9 mouse cellular contexts compared by ENCODE assay signal in genomic region chr6:121300504-121300903, GRCm38 (mm10). TPM values are rescaled to one million over a fixed set of nuclear protein-coding genes. Genes with fewer than 3 reads are reported as not detected.
DNase-seq lines count a peak whose midpoint lies in the region; ATAC-seq lines count a peak whose summit lies in the region.
"Had no signal": no experiment of that assay in that cellular context is flagged by ENCODE, and none has a peak within 500 bp of the region (broad histone marks: within the 10 kb centered on the region; RNA-seq: fewer than 3 reads in every experiment).

No protein-coding gene starts in this region.

- DNase-seq in heart, adult 8-10 months (ENCODE audit: low spot score), result no peak
- DNase-seq in kidney, adult 18-20 months, result peak; percentile 74
- peak; percentile 30 for DNase-seq in liver
- DNase-seq in adrenal gland, adult 2 months, result no peak
- no peak for DNase-seq in cerebellum, postnatal 10 days
- no peak for DNase-seq in left cerebral cortex, adult 18-20 months (ENCODE audit: low spot score in 2 of 2)

- H3K27me3 ChIP-seq in heart, embryonic 12.5 days (replicated peaks), result no peaks in the 10 kb centered on the region

- H3K9ac ChIP-seq in heart, embryonic 12.5 days, result no peak overlapping the region
- H3K9ac ChIP-seq: midbrain, embryonic 12.5 days had no signal

- peaks cover 13% of the 10 kb centered on the region for H3K4me1 ChIP-seq in heart, embryonic 12.5 days (replicated peaks)
- peaks cover 5% of the 10 kb centered on the region; the same call in 1 of the 2 replicates for H3K4me1 ChIP-seq in brown adipose tissue, adult 24 weeks (ENCODE audit: control insufficient read depth, insufficient read depth, insufficient read length, low read length)

- H3K9me3 ChIP-seq in heart, embryonic 12.5 days (replicated peaks), result no peaks in the 10 kb centered on the region
- H3K9me3 ChIP-seq: midbrain, embryonic 12.5 days had no signal

- no peak; the same call in 1 of the 2 replicates for ATAC-seq in heart, embryonic 12.5 days (ENCODE audit: insufficient number of reproducible peaks, low FRiP score)

- peak overlapping the region; percentile 32 for H3K4me3 ChIP-seq in heart, embryonic 12.5 days
- H3K4me3 ChIP-seq in brown adipose tissue, adult 24 weeks (ENCODE audit: insufficient read depth, low read depth, low read length), result peak overlapping the region; percentile 43
- H3K4me3 ChIP-seq: midbrain, embryonic 12.5 days had no signal

- H3K4me2 ChIP-seq in heart, embryonic 12.5 days, result peak overlapping the region; percentile 62

- H3K36me3 ChIP-seq in heart, embryonic 12.5 days, result no peaks in the 10 kb centered on the region
- H3K36me3 ChIP-seq: midbrain, embryonic 12.5 days had no signal

- peak overlapping the region; percentile 59; the same call in 1 of the 2 replicates for H3K27ac ChIP-seq in heart, embryonic 12.5 days (ENCODE audit: poor library complexity, severe bottlenecking)
- peak overlapping the region; percentile 63 for H3K27ac ChIP-seq in brown adipose tissue, adult 24 weeks (replicated peaks; ENCODE audit: low read depth, low read length)
- H3K27ac ChIP-seq: midbrain, embryonic 12.5 days had no signal

- 35% methylated on average over 9 of the region's 9 CpGs for WGBS in heart, embryonic 12.5 days

RNA-seq across cellular contexts. Expression of gene Slc6a13, which starts 0.5 kb away (rescaled TPM):
- 6.9 and 8.7 TPM in 2 replicates for polyA plus RNA-seq in heart, embryonic 12.5 days (2016; fragmentation: Nextera tagmentation; extraction: Ambion mirVana)
- total RNA-seq in heart, adult 8-10 months (2022), result under 1 TPM in 2 of 4 experiments, not detected in 2; 0.46 to 0.49 TPM
- polyA plus RNA-seq in brown adipose tissue, adult 24 weeks (2012; ENCODE audit: insufficient read depth, insufficient read length, missing spikeins), result 4.9 and 6.3 TPM in 2 replicates
- total RNA-seq in adrenal gland, adult 2 months (2021), result 1 to 10 TPM; 1.1 to 2.5 TPM
- polyA plus RNA-seq in adrenal gland, adult 2 months (2012; rRNA removed), result 1.6 and 1.9 TPM in 2 replicates
- total RNA-seq in left cerebral cortex, adult 18-20 months (2021), result 10 to 100 TPM; 26.2 to 32.4 TPM

RNA-seq across cellular contexts. Expression of gene Slc6a12, which starts 42.4 kb away (rescaled TPM):
- not detected in 2 replicates for polyA plus RNA-seq in heart, embryonic 12.5 days (2016; fragmentation: Nextera tagmentation; extraction: Ambion mirVana)
- total RNA-seq in heart, adult 8-10 months (2022), result not detected
- polyA plus RNA-seq in brown adipose tissue, adult 24 weeks (2012; ENCODE audit: insufficient read depth, insufficient read length, missing spikeins), result 0.71 and 1.6 TPM in 2 replicates
- under 1 TPM; 0.48 to 0.95 TPM for total RNA-seq in adrenal gland, adult 2 months (2021)
- 0.36 and 0.44 TPM in 2 replicates for polyA plus RNA-seq in adrenal gland, adult 2 months (2012; rRNA removed)
- 1 to 10 TPM in 1 of 2 experiments, under 1 TPM in 1; 1.00 to 1.2 TPM for total RNA-seq in left cerebral cortex, adult 18-20 months (2021)

RNA-seq across cellular contexts. Expression of gene Usp18, which starts 54.8 kb away (rescaled TPM):
- 1.5 and 1.8 TPM in 2 replicates for polyA plus RNA-seq in heart, embryonic 12.5 days (2016; fragmentation: Nextera tagmentation; extraction: Ambion mirVana)
- 1 to 10 TPM in 1 of 4 experiments, under 1 TPM in 3; 0.69 to 1.1 (median 0.93) TPM for total RNA-seq in heart, adult 8-10 months (2022)
- 1.8 and 2.3 TPM in 2 replicates for polyA plus RNA-seq in brown adipose tissue, adult 24 weeks (2012; ENCODE audit: insufficient read depth, insufficient read length, missing spikeins)
- 1 to 10 TPM; 2.7 TPM for total RNA-seq in adrenal gland, adult 2 months (2021)
- 7.6 and 9.6 TPM in 2 replicates for polyA plus RNA-seq in adrenal gland, adult 2 months (2012; rRNA removed)
- total RNA-seq in left cerebral cortex, adult 18-20 months (2021), result under 1 TPM in 1 of 2 experiments, not detected in 1; 0.80 TPM

Comparison
In these comparisons a context has a peak if more than half of its experiments do, and no peak if none do; other contexts are left out.
1. DNase-seq: peak in kidney, adult 18-20 months (single experiment) and liver (single experiment); none in heart, adult 8-10 months (single experiment), adrenal gland, adult 2 months (single experiment), cerebellum, postnatal 10 days (0 of 2) and left cerebral cortex, adult 18-20 months (0 of 2).
2. RNA of gene Slc6a13, which starts 0.5 kb away (total RNA-seq): 26.2 to 32.4 TPM in left cerebral cortex, adult 18-20 months; 1.1 to 2.5 TPM in adrenal gland, adult 2 months and 0.46 to 0.49 TPM in heart, adult 8-10 months; every median in the first group is over 4 times any median in the second.